ENCODE assay signal across 21 mouse cellular contexts in the genomic region with DNA sequence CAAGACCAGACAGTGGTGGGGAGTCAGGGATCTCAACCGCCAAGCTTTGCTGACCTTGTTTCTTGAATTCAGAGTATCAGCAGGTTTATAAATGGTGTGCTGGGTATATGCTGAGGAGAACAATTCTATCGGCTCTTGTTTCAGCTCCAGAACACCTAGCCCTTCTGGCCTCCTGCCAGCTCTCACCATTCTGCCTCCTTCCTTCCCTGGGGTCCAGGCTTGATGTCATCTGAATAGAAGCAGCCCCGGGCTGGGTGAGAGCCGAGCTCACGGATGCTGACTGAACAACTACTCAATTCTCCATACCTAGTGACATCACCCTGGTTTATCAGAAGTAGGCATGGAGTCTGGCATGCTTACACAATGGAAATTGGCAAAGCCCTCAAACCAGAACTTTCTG.
A peak's percentile ranks its signal among the peaks of the same experiment; 100 is the strongest.
DNase-seq lines count a peak whose midpoint lies in the region; ATAC-seq lines count a peak whose summit lies in the region.
"Had no signal": no experiment of that assay in that cellular context is flagged by ENCODE, and none has a peak within 500 bp of the region (broad histone marks: within the 10 kb centered on the region; RNA-seq: fewer than 3 reads in every experiment).

No protein-coding gene starts in this region.

- no peak overlapping the region for H3K4me3 ChIP-seq in forebrain, embryonic 14.5 days (ENCODE audit: low read depth, low read length)
- H3K4me3 ChIP-seq in forebrain, embryonic 11.5 days (ENCODE audit: low read depth, low read length), result no peak overlapping the region
- H3K4me3 ChIP-seq in heart, embryonic 14.5 days (ENCODE audit: control insufficient read depth in 1 of 2, insufficient read depth in 1 of 2, low read depth in 1 of 2, low read length in 2 of 2), result no peak overlapping the region
- H3K4me3 ChIP-seq: embryonic facial prominence, embryonic 12.5 days; forebrain, embryonic 13.5 days; gastrocnemius, adult 2 months; hindbrain, embryonic 12.5 days had no signal

- H3K36me3 ChIP-seq in forebrain, embryonic 14.5 days (ENCODE audit: control insufficient read depth, insufficient read depth, low read length), result no peaks in the 10 kb centered on the region
- no peaks in the 10 kb centered on the region for H3K36me3 ChIP-seq in forebrain, embryonic 11.5 days (ENCODE audit: control insufficient read depth, insufficient read depth, low read length)
- no peaks in the 10 kb centered on the region for H3K36me3 ChIP-seq in heart, embryonic 14.5 days (ENCODE audit: control insufficient read depth, insufficient read depth, low read length)
- H3K36me3 ChIP-seq: embryonic facial prominence, embryonic 12.5 days; hindbrain, embryonic 12.5 days had no signal

- H3K9me3 ChIP-seq in forebrain, embryonic 14.5 days (replicated peaks; ENCODE audit: control insufficient read depth, low read length), result no peaks in the 10 kb centered on the region
- no peaks in the 10 kb centered on the region for H3K9me3 ChIP-seq in forebrain, embryonic 11.5 days (ENCODE audit: control insufficient read depth, low read length)
- H3K9me3 ChIP-seq in heart, embryonic 14.5 days (ENCODE audit: control insufficient read depth, low read length), result no peaks in the 10 kb centered on the region
- H3K9me3 ChIP-seq: embryonic facial prominence, embryonic 12.5 days; forebrain, embryonic 13.5 days; hindbrain, embryonic 12.5 days had no signal

- H3K27ac ChIP-seq in forebrain, embryonic 14.5 days (ENCODE audit: low read depth, low read length), result no peak overlapping the region
- no peak overlapping the region for H3K27ac ChIP-seq in forebrain, embryonic 11.5 days (ENCODE audit: low read depth, low read length)
- no peak overlapping the region for H3K27ac ChIP-seq in heart, embryonic 14.5 days (replicated peaks in 1 of 2; ENCODE audit: control insufficient read depth in 1 of 2, insufficient read depth in 1 of 2, low read depth in 2 of 2, low read length in 2 of 2)
- H3K27ac ChIP-seq: embryonic facial prominence, embryonic 12.5 days; forebrain, embryonic 13.5 days; gastrocnemius, adult 2 months; hindbrain, embryonic 12.5 days had no signal

- H3K27me3 ChIP-seq in forebrain, embryonic 14.5 days (replicated peaks; ENCODE audit: control insufficient read depth, insufficient read depth, low read length), result no peaks in the 10 kb centered on the region
- no peaks in the 10 kb centered on the region for H3K27me3 ChIP-seq in forebrain, embryonic 11.5 days (ENCODE audit: control insufficient read depth, insufficient read depth, low read length)
- H3K27me3 ChIP-seq in heart, embryonic 14.5 days (ENCODE audit: control insufficient read depth, insufficient read depth, low read length), result no peaks in the 10 kb centered on the region
- H3K27me3 ChIP-seq: embryonic facial prominence, embryonic 12.5 days; forebrain, embryonic 13.5 days; hindbrain, embryonic 12.5 days had no signal

- no peak overlapping the region for H3K9ac ChIP-seq in forebrain, embryonic 14.5 days (ENCODE audit: low read length)
- no peak overlapping the region for H3K9ac ChIP-seq in forebrain, embryonic 11.5 days (ENCODE audit: low read length)
- H3K9ac ChIP-seq in heart, embryonic 14.5 days (ENCODE audit: low read length), result no peak overlapping the region
- H3K9ac ChIP-seq: embryonic facial prominence, embryonic 12.5 days; forebrain, embryonic 13.5 days; hindbrain, embryonic 12.5 days had no signal

- no peak overlapping the region for H3K4me2 ChIP-seq in forebrain, embryonic 14.5 days (ENCODE audit: low read length)
- no peak overlapping the region for H3K4me2 ChIP-seq in forebrain, embryonic 11.5 days (ENCODE audit: low read depth, low read length, severe bottlenecking)
- peak overlapping the region; percentile 28 for H3K4me2 ChIP-seq in heart, embryonic 14.5 days (ENCODE audit: low read length)
- H3K4me2 ChIP-seq: embryonic facial prominence, embryonic 12.5 days; forebrain, embryonic 13.5 days; hindbrain, embryonic 12.5 days had no signal

- H3K4me1 ChIP-seq in forebrain, embryonic 14.5 days (ENCODE audit: control insufficient read depth, insufficient read depth, low read length), result no peaks in the 10 kb centered on the region; the same call in 1 of the 2 replicates
- H3K4me1 ChIP-seq in forebrain, embryonic 11.5 days (replicated peaks; ENCODE audit: control insufficient read depth, insufficient read depth, low read length), result no peaks in the 10 kb centered on the region
- peaks cover 8 to 9% of the 10 kb centered on the region in 2 experiments for H3K4me1 ChIP-seq in heart, embryonic 14.5 days (ENCODE audit: control insufficient read depth in 2 of 2, insufficient read depth in 2 of 2, low read length in 2 of 2)
- H3K4me1 ChIP-seq: embryonic facial prominence, embryonic 12.5 days had no signal

- peak; percentile 23 for DNase-seq in forebrain, embryonic 14.5 days (ENCODE audit: low spot score)
- DNase-seq in forebrain, embryonic 11.5 days (ENCODE audit: low spot score), result no peak
- DNase-seq in heart, adult 8-10 months (ENCODE audit: low spot score), result no peak
- peak; percentile 21 for DNase-seq in kidney, postnatal 10 days
- no peak for DNase-seq in kidney, postnatal 25 days
- DNase-seq in testis, postnatal 10 days (ENCODE audit: low spot score), result peak; percentile 64
- no peak for DNase-seq in testis, postnatal 14 days (ENCODE audit: low spot score)
- DNase-seq: adrenal gland, postnatal 10 days; cerebellum, adult 11 months; cerebellum, adult 8-10 months; embryo, embryonic 11 days; gastrocnemius, adult 2 months; gastrocnemius, postnatal 25 days; heart, postnatal 14 days had no signal

- ATAC-seq in forebrain, embryonic 14.5 days, result no peak
- ATAC-seq in forebrain, embryonic 11.5 days (replicated peaks; ENCODE audit: low FRiP score), result no peak
- ATAC-seq in heart, embryonic 14.5 days (ENCODE audit: insufficient number of reproducible peaks, insufficient read depth, low FRiP score, low read depth), result no peak
- ATAC-seq: forebrain, embryonic 13.5 days; hindbrain, embryonic 16.5 days; inflammation-experienced regulatory T-cells, adult 6 months; intestine, postnatal 0 days had no signal

- 34% methylated on average over 5 of the region's 5 CpGs for WGBS in forebrain, embryonic 14.5 days
- WGBS in forebrain, embryonic 11.5 days, result 85% methylated on average over 5 of the region's 5 CpGs
- 17% methylated on average over 5 of the region's 5 CpGs for WGBS in heart, embryonic 14.5 days

Comparison
In these comparisons a context has a peak if more than half of its experiments do, and no peak if none do; other contexts are left out.
1. DNase-seq: peak in forebrain, embryonic 14.5 days (single experiment), kidney, postnatal 10 days (single experiment) and testis, postnatal 10 days (single experiment); none in forebrain, embryonic 11.5 days (single experiment), heart, adult 8-10 months (single experiment), kidney, postnatal 25 days (0 of 2) and testis, postnatal 14 days (single experiment).